Mouse (Mus musculus) cerebellum, adult 8-10 months (tissue): ENCODE measurements around the gene Wt1.

Experiments
- DNase-seq: peaks from one replicate; pipeline ENCODE4 v3.0.0; 2022

Gene Wt1

GRCm38 (mm10) chr2:105126691-105127530 is 582 bp downstream of the Wt1 start:
- DNase-seq: no peak

DNA sequence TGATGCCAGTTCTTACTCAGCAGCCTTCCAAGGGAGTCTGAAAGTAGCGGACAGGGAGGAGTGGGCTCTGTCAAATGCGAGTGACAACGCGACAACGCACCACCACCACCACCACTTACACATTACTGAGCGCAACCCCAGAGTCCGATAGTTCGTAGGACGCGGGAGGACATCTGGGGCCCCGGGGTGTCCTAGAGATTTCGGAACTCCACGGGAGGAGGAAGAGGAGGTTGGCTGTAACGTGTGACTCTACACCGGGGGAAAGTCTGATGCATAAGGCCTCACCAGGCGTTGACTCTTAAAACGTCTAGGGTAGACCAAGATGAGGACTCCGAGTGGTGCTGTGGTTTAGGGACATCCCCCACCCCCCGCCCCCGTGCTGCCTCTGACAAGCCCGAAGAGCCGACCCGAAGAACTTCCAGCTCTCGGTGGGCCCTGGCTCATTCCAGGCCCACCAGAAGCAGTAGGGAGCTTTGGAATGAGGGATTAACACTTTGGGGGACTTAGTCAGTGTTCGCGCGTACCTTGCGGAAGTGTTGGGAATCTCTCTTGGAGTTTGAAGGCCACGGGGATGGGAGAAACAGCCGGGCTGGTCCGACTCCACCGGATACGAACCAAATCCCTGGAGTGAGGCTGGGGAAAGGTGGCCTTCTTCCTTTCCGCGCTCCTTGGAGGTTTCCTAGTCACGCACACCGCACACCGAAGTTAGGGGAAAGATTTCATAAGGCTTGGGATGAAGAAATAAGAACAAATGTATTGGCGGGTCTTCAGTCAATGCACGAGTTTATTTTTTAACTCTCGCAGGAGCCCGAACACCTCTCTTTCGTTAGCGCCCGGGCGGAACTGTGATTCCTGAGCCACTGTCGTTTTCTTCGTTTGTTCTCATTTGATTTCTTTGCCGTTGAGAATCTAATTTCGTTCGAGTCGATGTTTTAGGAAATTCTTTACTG is 1.5 kb downstream of the Wt1 start:
- no peak for DNase-seq

DNA sequence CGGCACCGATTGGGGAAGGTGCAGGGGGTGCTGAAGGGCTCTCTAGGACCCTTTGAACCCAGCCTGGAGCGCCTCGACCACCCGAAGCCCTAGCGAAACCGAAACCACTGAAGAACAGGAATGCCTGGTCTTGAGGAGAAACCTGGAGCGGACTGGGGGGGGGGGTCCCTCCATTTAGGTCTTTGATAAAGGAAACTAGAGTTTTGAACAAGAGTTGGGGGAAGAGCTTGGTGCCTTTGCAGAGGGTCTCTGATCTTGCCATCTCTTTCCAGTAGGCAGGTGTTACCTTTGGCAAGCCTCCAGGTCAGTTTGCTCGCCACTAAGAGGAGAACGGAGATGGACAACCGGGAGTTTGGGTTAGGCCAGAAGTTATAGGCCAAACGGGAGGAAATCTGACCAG is 2.2 kb downstream of the Wt1 start:
- no peak for DNase-seq

DNA sequence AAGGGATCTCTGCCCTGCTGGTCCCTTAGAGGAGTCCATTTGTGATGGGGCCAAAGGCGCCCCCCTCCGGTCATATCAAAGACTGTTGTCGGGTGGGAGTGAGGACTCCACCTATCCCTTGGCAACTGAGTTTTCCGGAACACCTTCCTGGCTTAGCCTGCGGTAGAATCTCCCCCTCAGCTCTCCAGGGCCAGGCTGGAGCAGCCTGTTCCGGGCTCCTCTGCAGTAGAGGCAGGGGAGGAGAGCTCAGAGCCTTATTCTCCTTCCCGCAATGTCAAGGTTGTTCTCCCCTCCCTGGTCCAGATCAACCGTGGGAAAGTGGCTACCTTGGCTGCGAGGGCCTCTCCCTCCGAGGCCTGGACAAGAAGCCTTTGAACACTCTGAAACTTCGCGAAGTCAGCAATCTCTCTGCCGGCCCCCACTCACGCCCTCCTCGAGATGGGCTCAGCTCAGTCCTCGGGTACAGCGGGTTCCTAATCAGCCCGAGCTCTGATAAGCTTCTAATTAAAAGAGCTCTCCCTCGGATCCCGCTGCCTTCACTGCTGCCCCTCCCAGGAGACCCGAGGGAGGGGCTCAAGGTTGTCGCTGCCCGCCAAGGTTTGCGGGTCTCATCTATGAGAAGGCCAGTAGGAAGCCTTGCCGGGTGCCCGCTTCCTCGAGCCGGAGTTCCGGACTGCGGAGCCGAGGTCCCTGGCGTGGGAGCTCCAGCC is 4.2 kb downstream of the Wt1 start:
- no peak for DNase-seq

GRCm38 (mm10) chr2:105131061-105131810 is 4.9 kb downstream of the Wt1 start:
- DNase-seq: no peak

GRCm38 (mm10) chr2:105131811-105132100 is 5.4 kb downstream of the Wt1 start:
- DNase-seq: no peak

DNA sequence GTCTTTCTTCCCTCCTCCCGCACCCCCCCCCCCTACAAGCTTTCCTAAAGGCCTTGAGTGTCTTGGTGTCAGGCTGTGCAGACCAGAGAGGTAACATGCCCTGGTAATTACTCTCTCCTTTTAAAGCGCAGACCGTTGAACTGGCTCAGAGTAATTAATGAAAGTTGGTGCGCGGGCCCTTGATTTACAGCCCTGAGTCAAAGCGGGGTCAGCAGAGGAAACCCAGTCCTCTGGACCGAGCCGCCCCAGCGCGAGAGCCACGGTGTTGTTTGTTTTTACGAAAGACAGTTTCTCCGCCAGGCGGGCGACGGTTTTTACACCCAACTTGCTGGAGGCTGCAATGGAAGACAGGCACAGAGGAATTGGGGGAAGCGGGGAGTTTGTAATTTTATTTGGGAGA is 6.0 kb downstream of the Wt1 start:
- no peak for DNase-seq

DNA sequence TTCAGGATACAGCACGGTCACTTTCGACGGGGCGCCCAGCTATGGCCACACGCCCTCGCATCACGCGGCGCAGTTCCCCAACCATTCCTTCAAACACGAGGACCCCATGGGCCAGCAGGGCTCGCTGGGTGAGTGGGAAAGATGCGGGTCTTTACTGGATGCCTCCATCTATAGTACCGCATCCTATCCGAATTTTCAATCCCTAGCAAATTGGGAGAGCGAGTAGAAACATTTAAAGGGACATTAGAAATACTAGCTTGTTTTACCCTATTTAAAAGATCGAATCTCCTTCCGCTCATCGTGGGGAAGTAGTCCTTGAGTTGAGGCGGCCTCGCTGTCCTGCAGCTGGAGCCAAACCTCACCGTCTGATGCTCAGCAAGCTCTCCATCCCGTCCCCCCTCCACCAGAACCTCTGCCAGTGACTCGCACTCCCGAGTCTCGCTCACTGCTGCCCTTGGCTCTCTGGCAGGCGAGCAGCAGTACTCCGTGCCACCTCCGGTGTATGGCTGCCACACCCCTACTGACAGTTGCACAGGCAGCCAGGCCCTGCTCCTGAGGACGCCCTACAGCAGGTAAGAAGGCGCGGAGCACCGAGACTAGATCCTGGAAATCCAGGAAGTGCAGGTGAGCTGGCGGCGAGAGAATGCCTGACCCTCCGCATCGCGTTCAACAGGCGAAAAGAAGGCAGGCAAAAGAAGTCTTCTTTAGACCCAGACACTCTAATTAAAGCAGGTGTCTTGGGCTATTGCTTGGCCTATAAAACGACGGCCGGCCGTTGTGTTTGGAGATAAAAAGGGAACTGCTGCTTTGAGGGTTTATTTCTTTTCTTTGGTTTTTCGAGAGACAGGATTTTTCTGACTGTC is 6.8 kb downstream of the Wt1 start:
- no peak for DNase-seq

- DNase-seq: no peak
Measured at GRCm38 (mm10) chr2:105134296-105134695, 8.0 kb downstream of the Wt1 start.

DNA sequence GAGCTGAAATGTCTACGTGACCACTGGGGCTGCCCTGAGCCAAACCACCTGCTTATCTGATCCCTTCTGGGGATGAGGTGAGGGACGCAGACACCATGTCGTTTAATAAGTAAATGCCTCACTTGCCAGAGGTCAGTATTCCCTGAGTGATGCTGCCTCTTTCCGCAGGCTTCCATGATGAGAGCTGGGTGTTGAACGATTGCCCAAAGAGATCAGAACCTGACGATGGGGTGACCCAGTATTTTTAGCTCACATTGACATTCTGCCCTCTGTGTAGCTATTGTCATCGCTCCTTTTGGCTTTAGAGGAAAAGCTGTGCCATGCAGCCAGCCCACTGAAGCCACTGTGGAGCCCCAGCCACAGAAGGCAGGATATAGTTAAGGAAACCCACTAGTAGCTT is 13.1 kb downstream of the Wt1 start:
- DNase-seq: no peak

DNA sequence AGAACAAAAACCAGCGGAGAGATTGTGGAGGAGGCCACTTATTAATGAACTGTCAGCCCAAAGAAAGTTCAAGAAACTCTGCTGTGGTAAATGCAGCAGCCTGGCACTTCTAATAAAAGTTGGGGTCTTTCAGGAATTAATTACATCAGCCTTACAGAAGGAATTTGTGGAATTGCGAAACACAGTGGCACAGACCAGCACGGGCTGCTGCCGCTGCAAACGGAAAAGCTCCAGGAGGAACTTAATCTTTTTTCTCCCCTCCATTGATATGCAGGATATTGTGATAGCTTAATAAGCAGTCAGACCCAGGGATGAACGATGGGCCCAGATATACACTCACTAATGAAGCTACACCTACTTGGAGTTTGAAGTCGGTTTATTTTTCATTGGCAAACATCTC is 15.0 kb downstream of the Wt1 start:
- no peak for DNase-seq

- no peak for DNase-seq
Measured at GRCm38 (mm10) chr2:105143731-105144130, 17.4 kb downstream of the Wt1 start.

- DNase-seq: no peak
Measured at GRCm38 (mm10) chr2:105151544-105151943, 25.2 kb downstream of the Wt1 start.

- no peak for DNase-seq
Measured at GRCm38 (mm10) chr2:105153046-105153445, 26.7 kb downstream of the Wt1 start.

GRCm38 (mm10) chr2:105160949-105161348 is 34.6 kb downstream of the Wt1 start:
- DNase-seq: no peak

- no peak for DNase-seq
Measured at GRCm38 (mm10) chr2:105162763-105163162, 36.4 kb downstream of the Wt1 start.

- DNase-seq: no peak
Measured at GRCm38 (mm10) chr2:105168137-105168536, 41.8 kb downstream of the Wt1 start.

DNA sequence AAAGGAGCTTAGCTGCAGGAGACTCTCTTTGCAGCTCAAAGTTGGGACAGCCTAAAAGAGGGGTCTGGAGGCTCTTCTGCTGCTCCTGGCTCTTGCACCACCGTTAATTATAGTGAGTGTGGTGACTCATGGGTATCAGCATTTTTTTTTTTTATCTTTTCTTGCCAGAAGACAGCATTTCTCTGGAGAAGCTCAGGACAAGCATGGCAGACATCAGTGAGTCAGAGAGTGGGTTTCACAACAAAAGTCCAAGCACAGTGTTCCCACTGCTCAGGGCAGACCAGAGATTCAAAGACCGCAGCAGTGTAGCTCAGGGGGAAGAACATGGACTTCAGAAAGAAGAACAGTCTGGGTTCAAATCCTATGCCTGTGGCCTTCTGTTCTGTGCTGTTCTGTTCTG is 47.9 kb downstream of the Wt1 start:
- DNase-seq: no peak

- DNase-seq: no peak
Measured at GRCm38 (mm10) chr2:105178871-105179270, 52.5 kb downstream of the Wt1 start.

GRCm38 (mm10) chr2:105182501-105182900 is 56.2 kb downstream of the Wt1 start:
- no peak for DNase-seq

DNA sequence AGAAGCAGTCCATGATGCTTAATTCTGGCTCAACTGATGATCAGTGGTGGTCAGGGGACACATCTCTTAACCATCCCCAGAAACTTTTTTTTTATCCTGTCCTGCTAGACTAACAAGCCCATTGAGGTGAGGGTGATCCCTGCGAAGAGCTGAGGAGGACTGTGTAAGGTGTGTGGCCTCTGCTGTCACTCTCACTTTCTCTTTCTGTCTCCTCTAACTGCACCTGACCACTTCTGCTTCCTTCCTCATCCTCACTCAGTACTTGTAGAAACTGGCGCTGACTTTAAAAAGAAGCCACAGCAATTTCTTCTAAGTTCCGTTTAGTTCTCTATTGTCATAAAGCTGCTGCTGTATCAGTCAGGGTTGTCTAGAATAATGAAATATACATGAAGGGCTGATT is 58.8 kb downstream of the Wt1 start:
- DNase-seq: no peak
